Mouse (Mus musculus) urinary bladder, postnatal 10 days (tissue): ENCODE results near the gene Tpbg.
"Not testable (repeated sequence)": the region's sequence is repeated elsewhere in the genome, so short reads cannot be mapped to it uniquely, and the experiment has no call there.

Source experiments
- DNase-seq: peaks from one replicate; pipeline ENCODE4 v3.0.0; 2022; ENCODE audit warnings: low spot score

Gene Tpbg

DNA sequence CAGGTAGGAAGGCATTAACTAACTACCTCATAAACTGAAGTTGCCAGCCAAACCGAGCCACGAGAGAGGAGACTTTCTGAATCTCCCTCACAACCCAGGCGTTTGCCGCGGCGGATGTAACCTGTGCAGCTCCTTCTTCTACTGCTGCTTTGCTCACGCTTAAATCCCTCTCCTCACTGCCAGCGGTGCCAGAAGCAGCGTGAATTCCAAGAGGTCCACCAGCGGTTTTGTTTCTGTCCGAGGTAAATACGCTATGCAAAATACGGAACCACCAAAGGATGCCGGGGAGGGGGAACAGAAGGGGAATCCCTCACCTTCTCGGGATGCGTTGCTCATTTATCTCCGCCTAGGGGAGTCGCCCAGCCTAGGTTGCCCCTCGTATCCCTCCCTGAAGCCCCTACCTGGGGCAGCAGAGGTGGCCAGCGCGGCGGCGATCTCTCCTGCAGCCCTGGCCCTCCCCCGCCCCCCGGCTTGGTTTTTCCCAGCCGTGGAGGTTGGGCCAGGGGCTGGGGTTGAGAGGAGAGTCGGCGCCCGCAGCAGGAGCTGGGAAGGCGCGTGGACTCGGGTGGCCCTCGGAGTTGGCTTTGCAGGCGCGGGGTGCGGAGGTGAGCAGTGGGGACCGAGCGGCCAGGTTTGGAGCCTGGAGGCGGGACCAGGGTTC lies at the start of gene Tpbg:
Gene Tpbg (plus strand): TSS at position 30 of the 661 bp plus-strand sequence.
- DNase-seq, result no peak

DNA sequence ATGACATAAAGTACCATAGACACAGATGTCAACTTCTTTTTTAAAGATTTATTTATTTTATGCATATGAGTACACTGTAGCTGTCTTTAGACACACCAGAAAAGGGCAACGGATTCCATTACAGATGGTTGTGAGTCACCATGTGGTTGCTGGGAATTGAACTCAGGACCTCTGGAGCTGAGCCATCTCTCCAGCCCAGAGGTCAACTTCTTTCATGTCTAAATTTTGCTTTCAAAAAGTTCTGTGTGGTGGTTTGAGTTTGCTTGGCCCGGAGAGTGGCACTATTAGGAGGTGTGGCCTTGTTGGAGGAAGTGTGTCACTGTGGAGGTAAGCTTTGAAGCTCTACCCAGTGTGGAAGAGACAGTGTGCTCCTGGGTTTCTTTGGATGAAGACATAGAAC lies 40.2 kb upstream of the Tpbg start:
- not testable (repeated sequence) for DNase-seq

DNA sequence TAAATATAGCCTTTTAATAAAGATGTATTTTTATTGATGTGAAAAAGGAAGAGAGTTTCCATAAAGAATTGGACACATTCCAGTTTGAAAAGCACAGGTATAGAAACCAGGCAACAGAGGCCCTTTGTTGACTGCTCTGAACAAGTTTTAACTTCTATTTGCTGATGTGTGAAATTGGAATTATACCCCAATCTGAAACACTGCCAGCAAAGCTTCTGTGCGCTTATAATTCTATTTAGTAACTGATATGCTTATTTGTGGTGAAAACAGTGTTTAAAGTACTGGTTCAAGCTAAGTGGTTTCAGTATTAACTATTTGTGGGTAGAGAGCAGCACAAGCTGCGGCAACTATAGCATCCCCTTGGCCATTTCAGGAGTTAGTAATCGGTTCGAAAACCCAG lies 39.6 kb upstream of the Tpbg start:
- DNase-seq, result no peak

DNA sequence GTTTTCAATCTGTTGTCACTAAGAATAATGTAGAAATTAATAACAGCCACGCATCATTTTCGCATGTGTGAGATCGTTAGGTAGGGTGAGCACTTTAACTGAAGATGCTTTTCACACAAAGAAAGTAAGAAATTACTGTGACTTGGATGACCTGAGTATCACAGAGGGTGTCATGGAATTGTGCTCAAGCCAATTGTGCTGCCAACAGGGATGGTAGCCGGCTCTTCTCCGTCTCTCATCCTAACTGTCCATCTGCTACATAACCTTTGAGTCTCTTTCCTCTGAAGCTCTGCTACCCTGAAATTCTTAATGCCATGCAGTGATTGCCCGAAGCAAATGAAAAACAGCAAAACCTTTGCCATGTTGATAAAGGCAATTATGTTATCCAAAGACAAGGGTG lies 35.8 kb upstream of the Tpbg start:
- DNase-seq, result no peak

DNA sequence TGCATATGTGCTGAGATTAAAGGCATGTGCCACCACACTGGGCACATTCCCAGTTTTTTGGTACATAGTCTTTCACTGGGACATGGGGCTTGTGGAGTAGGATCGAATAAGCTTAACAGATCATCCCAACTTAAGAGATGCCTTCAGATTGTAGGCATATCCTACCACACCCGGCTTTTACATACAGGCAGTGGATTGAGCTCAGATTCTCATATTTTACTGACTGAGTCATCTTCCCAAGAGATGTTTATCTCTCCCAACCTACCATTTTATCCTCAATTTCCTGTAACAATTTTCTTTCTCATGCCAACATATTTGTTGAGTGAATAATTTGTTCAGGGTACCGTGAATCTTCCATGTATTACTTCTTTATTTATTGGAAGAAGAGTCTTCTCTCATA lies 32.9 kb upstream of the Tpbg start:
- DNase-seq, result no peak

DNA sequence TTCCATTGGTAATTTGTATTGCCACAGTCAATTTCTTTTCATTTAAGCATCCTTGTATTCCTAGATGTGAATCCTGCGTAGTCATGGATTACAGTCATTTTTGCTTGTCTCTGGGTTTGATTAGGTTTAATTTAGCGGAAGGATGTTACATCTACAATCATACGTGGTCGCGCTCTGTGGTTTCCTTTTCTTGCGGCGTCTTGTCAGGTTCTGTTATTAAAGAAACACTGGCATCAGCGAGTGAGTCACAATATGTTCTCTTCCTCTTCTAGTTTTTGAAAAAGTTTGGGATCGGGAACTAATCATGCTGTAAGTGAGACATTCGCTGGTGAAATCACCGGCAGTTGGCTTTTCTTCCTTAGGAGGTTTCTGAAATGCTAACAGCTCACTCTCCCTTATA lies 21.4 kb upstream of the Tpbg start:
- DNase-seq, result no peak

DNA sequence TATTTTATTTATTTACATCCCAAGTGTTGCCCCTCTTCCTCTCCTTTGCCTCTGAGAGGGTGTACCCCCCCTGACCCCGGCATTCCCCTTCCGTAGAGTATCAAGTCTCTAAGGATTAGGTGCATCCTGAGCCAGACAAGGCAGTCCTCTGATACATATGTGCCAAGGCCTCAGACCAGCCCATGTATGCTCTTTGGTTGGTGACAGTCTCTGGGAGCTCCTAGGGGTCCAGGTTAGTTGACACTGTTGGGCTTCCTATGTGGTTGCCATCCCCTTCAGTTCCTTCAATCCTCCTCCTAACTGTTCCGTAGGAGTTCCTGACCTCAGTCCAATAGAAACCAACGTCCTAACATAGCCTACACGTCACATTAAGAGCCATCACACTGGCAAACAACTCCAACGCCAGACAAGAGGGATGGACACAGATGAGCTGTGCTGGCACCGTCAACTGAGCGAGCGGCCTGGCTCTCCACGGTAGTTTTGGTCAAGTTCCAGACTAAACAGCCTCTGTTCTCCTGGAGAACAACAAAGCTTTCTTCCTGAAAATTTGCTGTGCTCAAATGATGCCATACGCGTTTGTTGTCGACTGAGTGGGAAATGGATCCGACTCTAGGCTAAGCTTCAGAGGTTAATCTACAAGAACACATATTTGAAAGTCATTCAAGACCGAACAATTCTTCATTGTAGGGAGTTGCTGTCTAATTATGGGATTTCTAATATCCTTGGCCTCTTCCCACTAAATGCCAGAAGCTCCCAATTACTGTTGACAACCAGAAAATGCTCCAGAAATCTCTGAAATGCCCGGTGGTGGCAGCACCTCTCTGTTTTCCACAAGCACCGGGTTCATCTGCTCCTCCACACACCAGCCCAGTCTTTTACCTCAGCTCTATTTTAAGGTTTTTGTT lies 6.4 kb upstream of the Tpbg start:
- no peak for DNase-seq

DNA sequence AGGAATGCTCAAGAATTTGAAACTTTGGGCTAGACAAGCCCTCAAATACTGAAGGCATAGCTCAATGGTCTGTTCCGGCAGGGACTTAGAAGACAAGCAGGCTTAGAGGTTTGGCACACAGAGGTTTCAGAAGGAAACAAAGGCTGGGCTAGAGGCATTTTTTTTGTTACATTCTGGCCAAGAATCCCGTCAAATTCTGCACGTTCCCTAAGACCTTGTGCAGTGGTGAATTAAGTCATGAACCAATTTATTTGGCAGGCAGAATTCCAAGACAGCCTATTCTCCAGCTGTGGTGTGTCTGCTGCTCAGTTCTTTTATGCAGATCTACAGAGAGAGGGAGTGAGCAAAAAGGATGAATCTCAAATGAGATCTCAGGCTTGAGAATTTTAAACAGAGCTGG lies 2.6 kb upstream of the Tpbg start:
- no peak for DNase-seq

DNA sequence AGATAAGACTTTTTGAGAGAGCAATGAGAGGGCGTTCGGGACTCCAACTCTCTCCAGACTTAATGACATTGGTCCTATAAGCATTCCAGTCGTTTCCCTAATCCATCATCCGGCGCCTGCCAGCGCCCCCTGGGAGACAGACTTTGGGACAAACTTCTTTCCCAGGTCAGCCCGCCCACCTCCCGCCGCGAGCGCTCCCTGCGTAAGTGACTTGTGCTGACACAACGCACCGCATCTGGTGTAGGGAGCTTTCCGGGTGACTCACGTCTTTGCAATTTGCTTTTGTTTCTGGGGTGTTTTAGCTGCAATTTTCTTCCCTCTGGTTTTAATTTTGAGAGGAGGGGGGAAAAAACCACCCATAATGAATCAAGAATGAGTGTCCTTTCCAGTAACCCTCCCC lies 289 bp upstream of the Tpbg start:
- DNase-seq, result no peak

DNA sequence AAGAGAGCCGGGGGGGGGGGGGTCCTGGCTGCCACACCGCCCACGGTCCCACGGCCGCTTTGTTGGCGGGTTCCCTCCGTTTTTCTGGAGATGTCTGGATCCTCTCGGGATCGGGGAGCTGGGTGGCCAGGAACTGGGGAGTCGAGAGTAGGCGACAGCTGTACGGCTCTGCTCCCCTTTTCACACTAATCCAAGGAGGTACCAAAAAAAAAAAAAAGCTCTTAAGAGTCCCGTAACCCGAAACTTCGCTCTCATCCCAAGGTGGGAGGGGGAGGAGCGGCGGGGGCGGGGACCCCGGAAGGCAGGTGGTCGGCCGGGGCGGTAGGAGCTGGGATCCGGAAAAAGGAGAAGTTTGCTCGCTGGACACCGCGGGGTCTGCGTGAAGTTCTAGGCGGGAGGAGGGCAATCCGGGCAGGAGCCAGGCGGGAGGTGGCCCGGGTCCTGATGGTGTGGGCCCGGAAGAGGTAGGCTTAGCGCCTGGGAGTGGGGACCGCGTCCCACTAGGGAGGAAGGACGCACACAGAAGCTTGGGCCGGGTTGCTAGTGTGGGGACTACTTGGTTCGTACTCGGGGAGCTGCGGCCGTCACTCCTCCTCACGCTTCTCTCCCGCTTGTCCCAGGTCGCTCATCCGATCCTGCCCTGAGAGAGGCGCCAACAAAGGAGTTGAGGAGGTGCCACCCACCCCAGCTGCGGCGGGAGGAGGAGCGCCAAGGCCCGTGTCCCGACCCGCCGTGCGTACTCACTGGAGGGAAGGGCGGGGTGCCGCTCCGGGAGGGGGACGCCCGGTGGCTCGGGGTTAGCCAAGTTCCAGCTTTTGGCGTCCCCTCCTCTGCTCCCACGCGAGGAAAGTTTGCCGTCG lies 1.1 kb downstream of the Tpbg start:
- peak; percentile 19 for DNase-seq

DNA sequence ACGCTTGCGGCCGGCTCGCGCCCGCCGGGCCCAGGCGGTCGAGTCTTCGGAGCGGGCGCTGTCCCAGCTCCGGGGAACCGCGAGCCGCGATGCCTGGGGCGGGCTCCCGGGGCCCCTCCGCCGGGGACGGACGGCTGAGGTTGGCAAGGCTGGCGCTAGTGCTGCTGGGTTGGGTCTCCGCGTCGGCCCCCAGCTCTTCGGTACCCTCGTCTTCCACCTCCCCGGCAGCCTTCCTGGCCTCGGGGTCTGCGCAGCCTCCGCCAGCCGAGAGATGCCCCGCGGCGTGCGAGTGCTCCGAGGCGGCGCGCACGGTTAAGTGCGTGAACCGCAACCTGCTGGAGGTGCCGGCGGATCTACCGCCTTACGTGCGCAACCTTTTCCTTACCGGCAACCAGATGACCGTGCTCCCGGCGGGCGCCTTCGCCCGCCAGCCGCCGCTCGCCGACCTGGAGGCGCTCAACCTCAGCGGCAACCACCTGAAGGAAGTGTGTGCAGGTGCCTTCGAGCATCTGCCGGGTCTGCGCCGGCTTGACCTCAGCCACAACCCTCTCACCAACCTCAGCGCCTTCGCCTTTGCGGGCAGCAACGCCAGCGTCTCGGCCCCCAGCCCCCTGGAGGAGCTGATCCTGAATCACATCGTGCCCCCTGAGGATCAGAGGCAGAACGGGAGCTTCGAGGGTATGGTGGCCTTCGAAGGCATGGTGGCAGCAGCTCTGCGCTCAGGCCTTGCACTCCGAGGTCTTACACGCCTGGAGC lies 1.9 kb downstream of the Tpbg start:
- no peak for DNase-seq

DNA sequence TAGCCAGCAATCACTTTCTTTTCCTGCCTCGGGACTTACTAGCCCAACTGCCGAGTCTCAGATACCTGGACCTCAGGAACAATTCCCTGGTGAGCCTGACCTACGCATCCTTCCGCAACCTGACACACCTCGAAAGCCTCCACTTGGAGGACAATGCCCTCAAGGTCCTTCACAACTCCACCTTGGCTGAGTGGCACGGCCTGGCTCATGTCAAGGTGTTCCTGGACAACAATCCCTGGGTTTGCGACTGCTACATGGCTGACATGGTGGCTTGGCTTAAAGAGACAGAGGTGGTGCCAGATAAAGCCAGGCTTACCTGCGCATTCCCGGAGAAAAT lies 2.4 kb downstream of the Tpbg start:
- DNase-seq, result no peak

DNA sequence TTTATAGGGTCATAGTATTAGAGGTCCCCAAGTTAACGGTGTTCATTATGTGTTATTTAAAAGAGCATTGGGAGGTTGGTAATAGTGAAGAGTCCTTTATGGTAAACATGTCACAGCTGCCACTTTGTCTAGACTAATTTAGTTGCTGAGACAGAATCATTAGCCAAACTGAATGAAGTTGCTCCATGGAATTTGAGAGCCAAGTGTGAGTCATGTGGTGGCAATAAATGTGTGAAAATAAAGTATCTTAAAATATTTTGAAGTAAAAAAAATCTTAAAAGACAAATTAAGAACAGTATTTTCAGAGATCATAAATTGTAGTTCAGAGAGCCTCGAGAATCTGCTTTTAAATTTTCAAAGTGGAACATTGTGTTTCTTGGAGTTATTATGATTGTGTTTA lies 4.0 kb downstream of the Tpbg start:
- DNase-seq, result no peak

DNA sequence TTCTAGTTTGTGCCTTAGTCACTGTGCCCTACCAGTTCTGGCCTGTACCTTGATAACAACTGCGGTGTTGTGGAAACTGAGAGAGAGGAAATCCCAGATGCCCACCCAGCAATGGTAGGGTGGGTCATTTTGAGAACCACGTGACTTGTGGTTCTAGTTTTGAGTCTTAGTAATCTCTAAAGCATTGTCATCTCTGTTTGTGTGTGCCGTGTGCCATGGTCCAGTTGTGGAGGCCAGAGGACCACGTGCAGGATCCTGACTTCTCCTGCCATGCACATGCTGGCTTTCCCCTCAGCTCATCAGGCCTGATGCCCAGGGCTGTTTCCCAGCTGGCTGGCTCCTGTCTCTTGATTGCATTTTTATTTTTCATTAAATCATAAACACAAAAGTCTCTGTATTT lies 12.6 kb downstream of the Tpbg start:
- no peak for DNase-seq

DNA sequence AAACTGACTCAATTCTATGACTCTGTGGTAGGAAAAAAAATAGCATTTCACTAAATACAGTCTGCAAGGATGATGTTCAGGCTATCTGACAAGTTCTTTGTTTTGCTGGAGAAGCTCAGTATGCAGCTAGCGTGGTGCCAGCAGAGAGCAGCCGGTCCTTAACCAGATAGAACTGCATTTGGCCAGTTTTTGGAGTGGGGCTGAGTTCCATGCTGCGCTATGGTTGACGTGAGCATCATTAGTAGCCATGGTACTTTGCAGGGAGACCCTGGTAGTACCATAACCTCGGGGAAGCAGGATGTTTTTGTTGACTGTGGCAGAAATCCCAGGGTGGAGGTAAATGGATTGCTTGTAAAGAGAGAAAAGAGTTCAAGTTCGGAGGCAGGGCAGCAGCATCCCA lies 14.3 kb downstream of the Tpbg start:
- DNase-seq, result no peak

DNA sequence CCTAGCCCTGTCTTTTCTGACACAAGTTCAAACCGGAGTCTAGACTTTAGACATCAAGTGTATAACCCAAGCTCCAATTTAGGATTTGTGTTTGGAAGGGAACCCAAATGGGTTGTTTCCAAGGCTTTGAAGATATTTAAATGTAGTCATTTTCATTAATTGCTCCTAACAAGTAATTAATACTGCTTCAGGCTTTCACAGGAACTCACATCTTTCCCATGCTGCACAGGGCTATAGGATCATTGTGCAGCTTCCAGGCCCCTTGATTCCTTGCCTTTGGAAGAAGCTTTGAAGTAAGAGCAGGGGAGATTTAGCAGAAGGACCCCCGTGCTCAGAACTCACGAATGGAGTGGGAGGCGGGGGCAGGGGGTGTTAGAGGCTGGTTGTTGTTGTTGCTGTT lies 18.9 kb downstream of the Tpbg start:
- no peak for DNase-seq

DNA sequence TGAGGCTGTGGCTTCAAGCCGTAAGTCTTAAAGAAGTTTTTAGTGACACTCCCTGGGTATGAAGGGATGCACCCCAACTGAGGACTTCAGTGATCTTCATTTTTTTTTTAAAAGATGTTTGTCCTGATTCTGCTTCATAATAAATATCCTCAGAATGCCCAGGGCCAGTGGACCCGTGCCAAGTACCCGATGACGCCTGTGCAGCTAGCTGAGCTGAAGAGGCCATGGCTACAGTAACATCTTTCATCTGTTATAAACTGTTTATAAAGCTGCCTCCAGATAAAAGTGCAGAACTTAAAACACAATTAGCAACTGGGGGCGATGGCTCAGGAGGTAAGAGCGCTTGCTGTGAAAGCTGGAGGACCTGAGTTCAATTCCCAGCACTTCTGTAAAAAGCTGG lies 20.4 kb downstream of the Tpbg start:
- no peak for DNase-seq

DNA sequence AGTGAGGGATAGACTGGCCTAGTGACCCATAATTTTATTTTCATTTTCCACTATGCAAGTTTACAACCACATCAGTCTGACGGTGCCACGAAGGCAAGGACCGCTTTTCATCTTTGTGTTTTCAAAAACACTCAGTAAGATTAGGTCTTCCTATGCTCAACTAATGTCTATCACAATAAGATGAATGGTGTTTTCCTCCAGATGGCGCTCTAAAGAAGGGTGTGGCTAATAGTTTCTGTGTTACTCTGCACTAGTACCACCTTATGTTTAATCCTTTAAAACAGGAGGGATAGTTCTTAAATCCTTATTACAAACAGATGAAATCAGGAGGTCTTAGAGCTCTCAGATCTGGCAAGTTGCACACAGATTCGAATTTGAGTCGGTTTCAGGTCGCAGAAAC lies 30.7 kb downstream of the Tpbg start:
- DNase-seq, result no peak

DNA sequence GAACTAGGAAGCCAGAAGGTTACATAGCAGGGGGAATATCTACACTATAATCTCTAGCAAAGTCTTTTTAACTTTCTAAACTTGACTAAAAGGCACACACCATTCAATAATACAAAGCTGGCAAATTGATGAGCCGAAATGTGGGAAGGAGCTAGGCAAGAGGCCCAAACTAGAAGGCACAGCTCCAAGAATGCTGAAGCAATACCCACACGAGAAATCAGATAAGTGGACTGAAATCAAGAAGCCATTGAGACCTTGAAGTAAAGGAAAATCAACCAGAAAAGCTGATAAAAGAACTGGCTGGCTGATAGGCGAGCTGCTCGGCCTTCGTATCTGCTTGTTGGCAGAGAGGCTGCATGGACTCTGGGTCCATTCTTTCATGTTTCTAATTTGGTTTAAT lies 51.5 kb downstream of the Tpbg start:
- no peak for DNase-seq
